Mouse (Mus musculus) midbrain, postnatal 0 days (tissue): ENCODE measurements at regions not wholly inside any gene's neighbourhood (a gene's known extent, or its start where the extent isn't known, plus 50 kb on each side); places are given as distances from the start of the nearest gene placed in this dataset.
"Not testable (repeated sequence)": the region's sequence is repeated elsewhere in the genome, so short reads cannot be mapped to it uniquely, and the experiment has no call there.

Experiments
- ATAC-seq: fragments of 200-750 bp; cut with Nextera tagmentation; 2 replicates; pipeline ENCODE4 v1.8.0; 2017; ENCODE audit warnings: moderate number of reproducible peaks, mild to moderate bottlenecking, moderate TSS enrichment, moderate library complexity; ENCODE audit not compliant: low FRiP score
- DNase-seq: peaks from one replicate; pipeline ENCODE4 v3.0.0-alpha.2; 2015; ENCODE audit warnings: low spot score
- H3K27ac ChIP-seq: fragments of 300-500 bp; sonication (generic); 2 replicates; pipeline ENCODE4 v1.5.1; 2014; ENCODE audit warnings: low read depth, mild to moderate bottlenecking, low read length, mixed read lengths
- H3K27me3 ChIP-seq: fragments of 300-500 bp; sonication (generic); 2 replicates; pipeline ENCODE4 v1.6.1; 2014; ENCODE audit warnings: low read length, control low read depth, mixed read lengths; ENCODE audit not compliant: insufficient read depth
- H3K36me3 ChIP-seq: fragments of 300-500 bp; sonication (generic); 2 replicates; pipeline ENCODE4 v1.6.1; 2014; ENCODE audit warnings: low read length, control low read depth, mixed read lengths; ENCODE audit not compliant: insufficient read depth
- H3K4me1 ChIP-seq: fragments of 300-500 bp; sonication (generic); 2 replicates; pipeline ENCODE4 v1.6.1; 2014; ENCODE audit warnings: mild to moderate bottlenecking, control low read depth, antibody characterized with exemption, low read length, mixed read lengths; ENCODE audit not compliant: insufficient read depth
- H3K4me2 ChIP-seq: fragments of 300-500 bp; sonication (generic); 2 replicates; pipeline ENCODE4 v1.6.1; 2014; ENCODE audit warnings: low read depth, mild to moderate bottlenecking, low read length, mixed read lengths; ENCODE audit not compliant: poor library complexity, severe bottlenecking
- H3K4me3 ChIP-seq: fragments of 300-500 bp; sonication (generic); 2 replicates; pipeline ENCODE4 v1.5.1; 2014; ENCODE audit warnings: low read depth, mild to moderate bottlenecking, low read length, moderate library complexity
- H3K9ac ChIP-seq: fragments of 300-500 bp; sonication (generic); replicated peaks from 2 replicates; pipeline ENCODE4 v1.6.1; 2014; ENCODE audit warnings: mild to moderate bottlenecking, low read length, moderate library complexity, mixed read lengths; ENCODE audit not compliant: poor library complexity, severe bottlenecking
- H3K9me3 ChIP-seq: fragments of 300-500 bp; sonication (generic); 2 replicates; pipeline ENCODE4 v1.6.1; 2016; ENCODE audit warnings: low read length, control low read depth
- CTCF ChIP-seq: IDR thresholded peaks from 2 replicates; pipeline ENCODE4 v1.5.1; 2016; ENCODE audit warnings: antibody characterized with exemption, mild to moderate bottlenecking
- WGBS: fragments of 180-500 bp; shearing (Covaris S2); extraction: QIAGEN DNeasy Blood & Tissue Kit; methylation state at CpG from one replicate; pipeline ENCODE4 v1.1.7; 2014; 5-methylcytosine and 5-hydroxymethylcytosine counted together

- ATAC-seq (no peak), DNase-seq (no peak)
- WGBS = 72% methylated on average over 4 of the region's 4 CpGs
- H3K4me1 ChIP-seq = no peaks in the 10 kb centered on the region
- no peaks in the 10 kb centered on the region for H3K27me3 ChIP-seq
- no peaks in the 10 kb centered on the region for H3K9me3 ChIP-seq
- H3K4me2 ChIP-seq = no peak overlapping the region
- no peak overlapping the region for H3K27ac ChIP-seq
- H3K4me3 ChIP-seq = no peak overlapping the region
- no peaks in the 10 kb centered on the region for H3K36me3 ChIP-seq
- no peak overlapping the region for H3K9ac ChIP-seq
- TF ChIP-seq CTCF = no peak
These were observed 1453.2 kb upstream of the Gje1 start for GRCm38 (mm10) chr10:16171251-16171650.

GRCm38 (mm10) chr10:16159542-16159941, 1441.5 kb upstream of the Gje1 start:
- not testable (repeated sequence) for H3K4me2 ChIP-seq, DNase-seq, H3K27me3 ChIP-seq, H3K27ac ChIP-seq, H3K36me3 ChIP-seq, H3K4me3 ChIP-seq, ATAC-seq, H3K9me3 ChIP-seq, H3K4me1 ChIP-seq, H3K9ac ChIP-seq
- WGBS = 94% methylated on average over 6 of the region's 6 CpGs

GRCm38 (mm10) chr10:16158445-16158844, 1440.4 kb upstream of the Gje1 start:
- H3K9ac ChIP-seq = no peak overlapping the region
- H3K4me1 ChIP-seq = no peaks in the 10 kb centered on the region
- DNase-seq (no peak), ATAC-seq (no peak)
- no peaks in the 10 kb centered on the region for H3K27me3 ChIP-seq
- no peak for TF ChIP-seq CTCF
- H3K4me3 ChIP-seq = no peak overlapping the region
- no peak overlapping the region for H3K27ac ChIP-seq
- 82% methylated on average over 3 of the region's 3 CpGs for WGBS
- no peaks in the 10 kb centered on the region for H3K36me3 ChIP-seq
- H3K4me2 ChIP-seq = no peak overlapping the region
- H3K9me3 ChIP-seq = no peaks in the 10 kb centered on the region

GRCm38 (mm10) chr10:16156954-16157353, 1438.9 kb upstream of the Gje1 start:
- no peak for DNase-seq
- no peak for TF ChIP-seq CTCF
- Histone ChIP-seq H3K9ac (no peak overlapping the region), H3K4me3 (no peak overlapping the region), H3K27me3 (no peaks in the 10 kb centered on the region), H3K4me1 (no peaks in the 10 kb centered on the region), H3K9me3 (no peaks in the 10 kb centered on the region), H3K4me2 (no peak overlapping the region), H3K36me3 (no peaks in the 10 kb centered on the region), H3K27ac (no peak overlapping the region)
- no peak for ATAC-seq
- WGBS = 60% methylated on average over 5 of the region's 5 CpGs

- Histone ChIP-seq H3K36me3 (no peaks in the 10 kb centered on the region), H3K9me3 (no peaks in the 10 kb centered on the region), H3K4me3 (no peak overlapping the region), H3K27ac (no peak overlapping the region), H3K9ac (no peak overlapping the region), H3K27me3 (no peaks in the 10 kb centered on the region), H3K4me2 (no peak overlapping the region), H3K4me1 (no peaks in the 10 kb centered on the region)
- DNase-seq (no peak), ATAC-seq (no peak)
- WGBS = 96% methylated on average over 3 of the region's 3 CpGs
- TF ChIP-seq CTCF = no peak
These were observed 1431.0 kb upstream of the Gje1 start for GRCm38 (mm10) chr10:16148991-16149390.

- DNase-seq = no peak
- TF ChIP-seq CTCF = no peak
- no peak overlapping the region for H3K4me2 ChIP-seq
- H3K4me1 ChIP-seq = no peaks in the 10 kb centered on the region
- no peak overlapping the region for H3K27ac ChIP-seq
- no peak for ATAC-seq
- no peaks in the 10 kb centered on the region for H3K27me3 ChIP-seq
- H3K9ac ChIP-seq = no peak overlapping the region
- no peaks in the 10 kb centered on the region for H3K9me3 ChIP-seq
- 92% methylated on average over 1 of the region's 1 CpGs for WGBS
- no peaks in the 10 kb centered on the region for H3K36me3 ChIP-seq
- H3K4me3 ChIP-seq = no peak overlapping the region
These were observed 1427.4 kb upstream of the Gje1 start for GRCm38 (mm10) chr10:16145397-16145796.

- 51% methylated on average over 2 of the region's 2 CpGs for WGBS
- no peaks in the 10 kb centered on the region for H3K27me3 ChIP-seq
- peak; percentile 78; the same call in 1 of the 2 replicates for ATAC-seq
- H3K4me3 ChIP-seq = no peak overlapping the region
- no peaks in the 10 kb centered on the region for H3K4me1 ChIP-seq
- H3K9ac ChIP-seq = no peak overlapping the region
- TF ChIP-seq CTCF = peak; percentile 38
- no peak overlapping the region for H3K27ac ChIP-seq
- no peaks in the 10 kb centered on the region for H3K9me3 ChIP-seq
- DNase-seq = peak; percentile 31
- no peaks in the 10 kb centered on the region for H3K36me3 ChIP-seq
- H3K4me2 ChIP-seq = no peak overlapping the region
These were observed 1405.9 kb upstream of the Gje1 start for GRCm38 (mm10) chr10:16123902-16124301.
